10 mouse cellular contexts compared by ENCODE assay signal in the genomic region with DNA sequence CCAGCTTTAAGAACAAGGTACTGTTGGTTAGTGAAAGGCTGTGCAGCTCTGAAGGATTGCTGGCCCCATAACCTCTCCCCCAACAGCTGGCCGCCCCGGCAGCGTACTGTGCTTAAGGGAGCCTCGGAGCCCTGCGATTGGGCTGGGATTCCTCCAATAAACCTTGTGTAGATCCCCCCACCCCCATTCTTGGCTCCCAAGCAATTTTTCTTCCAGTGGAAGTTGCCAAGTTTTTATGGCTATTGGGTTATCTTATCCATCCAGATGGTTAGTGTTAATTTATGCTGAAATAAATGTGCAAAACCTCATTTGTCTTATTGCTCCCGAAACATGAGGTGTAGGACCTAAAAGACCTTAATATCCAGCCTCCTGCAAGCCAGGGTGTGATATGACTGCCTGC.
DNase-seq lines count a peak whose midpoint lies in the region; ATAC-seq and TF ChIP-seq lines count a peak whose summit lies in the region.
"Had no signal": no experiment of that assay in that cellular context is flagged by ENCODE, and none has a peak within 500 bp of the region (broad histone marks: within the 10 kb centered on the region; RNA-seq: fewer than 3 reads in every experiment).

No protein-coding gene starts in this region.

- H3K27ac ChIP-seq in forebrain, embryonic 15.5 days (replicated peaks), result no peak overlapping the region; the same call in 1 of the 2 replicates
- no peak overlapping the region for H3K27ac ChIP-seq in forebrain, embryonic 10.5 days
- no peak overlapping the region for H3K27ac ChIP-seq in left cerebral cortex, adult 2 months
- peak overlapping the region; percentile 27; the same call in 1 of the 2 replicates for H3K27ac ChIP-seq in embryonic fibroblast, embryonic 13.5 days (ENCODE audit: insufficient read depth, low read length)
- H3K27ac ChIP-seq in limb, embryonic 15.5 days, result peak overlapping the region; percentile 54; the same call in 1 of the 2 replicates
- H3K27ac ChIP-seq: liver, embryonic 15.5 days had no signal

- TF ChIP-seq POLR2A in embryonic fibroblast, embryonic 13.5 days (IDR thresholded peaks at IDR 0.05; ENCODE audit: low read depth, low read length), result no peak

- DNase-seq in forebrain, embryonic 10.5 days (ENCODE audit: extremely low spot score, low spot score), result no peak
- DNase-seq in left cerebral cortex, postnatal 4 days, result peak; percentile 59
- DNase-seq in left cerebral cortex, adult 2 months (ENCODE audit: extremely low spot score in 1 of 2, low spot score in 2 of 2), result no peak
- DNase-seq in left cerebral cortex, adult 11 months (ENCODE audit: low spot score), result no peak
- DNase-seq in left cerebral cortex, adult 8-10 months (ENCODE audit: low spot score in 2 of 2), result no peak

- H3K36me3 ChIP-seq in forebrain, embryonic 15.5 days, result no peaks in the 10 kb centered on the region
- H3K36me3 ChIP-seq in forebrain, embryonic 10.5 days (replicated peaks), result no peaks in the 10 kb centered on the region
- no peaks in the 10 kb centered on the region for H3K36me3 ChIP-seq in limb, embryonic 15.5 days
- H3K36me3 ChIP-seq: liver, embryonic 15.5 days had no signal

- no peak for TF ChIP-seq CTCF in left cerebral cortex, adult 2 months (IDR thresholded peaks at IDR 0.05)
- no peak for TF ChIP-seq CTCF in embryonic fibroblast, embryonic 13.5 days (IDR thresholded peaks at IDR 0.05; ENCODE audit: borderline replicate concordance, insufficient read depth, low read length)

- 49% methylated on average over 6 of the region's 6 CpGs for WGBS in forebrain, embryonic 15.5 days
- WGBS in forebrain, embryonic 10.5 days, result 96% methylated on average over 6 of the region's 6 CpGs
- WGBS in limb, embryonic 15.5 days, result 23% methylated on average over 6 of the region's 6 CpGs

- H3K4me1 ChIP-seq in forebrain, embryonic 15.5 days, result peaks cover 26% of the 10 kb centered on the region
- H3K4me1 ChIP-seq in forebrain, embryonic 10.5 days, result peaks cover 17% of the 10 kb centered on the region
- peaks cover 8% of the 10 kb centered on the region; the same call in 1 of the 2 replicates for H3K4me1 ChIP-seq in embryonic fibroblast, embryonic 13.5 days (ENCODE audit: control insufficient read depth, insufficient read depth, low read length)
- H3K4me1 ChIP-seq in limb, embryonic 15.5 days, result peaks cover 31% of the 10 kb centered on the region

- H3K4me3 ChIP-seq in forebrain, embryonic 15.5 days, result no peak overlapping the region
- H3K4me3 ChIP-seq in forebrain, embryonic 10.5 days, result no peak overlapping the region
- no peak overlapping the region for H3K4me3 ChIP-seq in left cerebral cortex, adult 2 months
- no peak overlapping the region for H3K4me3 ChIP-seq in embryonic fibroblast, embryonic 13.5 days (ENCODE audit: insufficient read depth, low read length)
- H3K4me3 ChIP-seq in limb, embryonic 15.5 days, result no peak overlapping the region
- H3K4me3 ChIP-seq: erythroblast, embryonic 14.5 days; liver, embryonic 15.5 days had no signal

- no peaks in the 10 kb centered on the region for H3K9me3 ChIP-seq in forebrain, embryonic 15.5 days
- H3K9me3 ChIP-seq in forebrain, embryonic 10.5 days, result no peaks in the 10 kb centered on the region; the same call in 1 of the 2 replicates
- no peaks in the 10 kb centered on the region for H3K9me3 ChIP-seq in limb, embryonic 15.5 days
- H3K9me3 ChIP-seq: liver, embryonic 15.5 days had no signal

- ATAC-seq in forebrain, embryonic 15.5 days (replicated peaks), result peak; percentile 41; the same call in 1 of the 2 replicates
- ATAC-seq in limb, embryonic 15.5 days (ENCODE audit: insufficient number of reproducible peaks, low FRiP score, low TSS enrichment, low read depth), result peak; percentile 67; the same call in 1 of the 2 replicates

- no peak overlapping the region for H3K4me2 ChIP-seq in forebrain, embryonic 15.5 days (replicated peaks)
- no peak overlapping the region for H3K4me2 ChIP-seq in limb, embryonic 15.5 days
- H3K4me2 ChIP-seq: liver, embryonic 15.5 days had no signal

- no peaks in the 10 kb centered on the region for H3K27me3 ChIP-seq in forebrain, embryonic 15.5 days
- no peaks in the 10 kb centered on the region for H3K27me3 ChIP-seq in forebrain, embryonic 10.5 days (ENCODE audit: poor library complexity, severe bottlenecking)
- H3K27me3 ChIP-seq in limb, embryonic 15.5 days, result no peaks in the 10 kb centered on the region
- H3K27me3 ChIP-seq: liver, embryonic 15.5 days had no signal

- intact Hi-C loops in left cerebral cortex, postnatal 4 days (cut with DNase I), result no loop called here
- intact Hi-C loops in left cerebral cortex, adult 2 months (cut with DNase I), result no loop called here

- H3K9ac ChIP-seq in forebrain, embryonic 15.5 days (replicated peaks), result no peak overlapping the region
- no peak overlapping the region for H3K9ac ChIP-seq in limb, embryonic 15.5 days
- H3K9ac ChIP-seq: liver, embryonic 15.5 days had no signal

Comparison
In these comparisons a context has a peak if more than half of its experiments do, and no peak if none do; other contexts are left out.
1. H3K27ac ChIP-seq: peak in embryonic fibroblast, embryonic 13.5 days (single experiment) and limb, embryonic 15.5 days (single experiment); none in forebrain, embryonic 15.5 days (single experiment), forebrain, embryonic 10.5 days (single experiment) and left cerebral cortex, adult 2 months (single experiment).